Mouse (Mus musculus): ENCODE measurements around the gene Otop1.

Otop1 gene

DNA sequence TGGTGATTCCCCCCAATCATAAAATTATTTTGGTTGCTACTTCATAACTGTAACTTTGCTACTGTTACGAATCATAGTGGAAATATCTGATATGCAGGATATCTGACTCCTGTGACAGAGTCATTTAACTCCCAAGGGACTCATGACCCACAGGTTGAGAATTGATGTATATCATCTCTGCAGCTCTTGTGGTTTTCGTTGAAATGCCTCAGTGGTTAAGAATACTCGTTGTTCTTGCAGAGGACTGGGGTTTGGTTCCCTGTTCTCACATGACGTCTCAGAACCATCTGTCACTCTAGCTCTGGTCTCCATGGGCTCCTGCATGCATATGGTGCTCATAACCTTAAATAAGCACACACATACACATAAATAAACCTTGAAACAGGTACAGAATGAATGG is 57.6 kb downstream of the Otop1 start:
- Histone ChIP-seq H3K27me3 (ENCODE audit: control insufficient read depth, insufficient read depth, low read length, poor library complexity, severe bottlenecking) (no peaks in the 10 kb centered on the region), H3K36me3 (ENCODE audit: control insufficient read depth, insufficient read depth, low read length, poor library complexity, severe bottlenecking) (no peaks in the 10 kb centered on the region)
- peak; percentile 65 for DNase-seq (ENCODE audit: low read depth, low spot score)

DNA sequence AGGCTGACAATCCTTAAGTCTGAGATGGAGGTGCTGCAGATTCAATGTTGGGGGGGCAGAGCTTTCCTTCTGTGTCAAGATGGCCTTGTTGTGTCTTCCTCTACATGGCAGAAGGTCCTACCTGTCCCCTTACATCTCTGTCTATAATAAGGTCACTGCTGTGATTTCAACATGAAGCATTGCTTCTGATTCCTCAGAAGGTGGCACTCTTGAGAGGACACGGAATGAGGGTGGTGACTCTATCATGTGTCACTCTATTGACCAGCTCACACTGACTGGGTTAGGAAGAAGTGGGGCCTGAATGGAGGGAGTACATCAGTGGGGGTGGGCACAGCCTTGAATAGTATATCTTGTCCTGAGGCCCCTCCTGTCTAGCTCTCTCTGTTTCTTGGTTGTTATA is 58.8 kb downstream of the Otop1 start:
- no peaks in the 10 kb centered on the region for H3K27me3 ChIP-seq (ENCODE audit: control insufficient read depth, insufficient read depth, low read length, poor library complexity, severe bottlenecking)
- H3K36me3 ChIP-seq (ENCODE audit: control insufficient read depth, insufficient read depth, low read length, poor library complexity, severe bottlenecking) = no peaks in the 10 kb centered on the region
- DNase-seq (ENCODE audit: low read depth, low spot score) = no peak

DNA sequence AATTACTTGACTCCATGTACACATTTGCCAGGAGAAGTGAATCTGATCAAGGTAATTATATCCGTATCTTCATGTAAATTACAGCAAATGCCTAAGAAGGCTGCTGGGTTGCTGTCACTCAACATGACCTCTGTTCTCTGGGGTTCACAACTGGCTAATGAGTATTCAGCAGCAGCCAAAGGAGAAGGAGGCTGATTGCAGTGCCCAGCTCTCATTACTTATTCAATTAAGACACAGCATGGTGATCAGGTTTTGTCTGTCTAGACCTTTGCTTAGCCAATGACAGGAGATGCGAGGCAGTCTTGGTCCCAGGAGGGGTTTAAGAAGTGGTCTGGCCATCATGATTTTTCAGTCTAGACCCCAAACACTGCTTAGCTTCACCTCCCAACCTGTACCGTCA is 67.3 kb downstream of the Otop1 start:
- Histone ChIP-seq H3K36me3 (ENCODE audit: control insufficient read depth, insufficient read depth, low read length, poor library complexity, severe bottlenecking) (no peaks in the 10 kb centered on the region), H3K27me3 (ENCODE audit: control insufficient read depth, insufficient read depth, low read length, poor library complexity, severe bottlenecking) (no peaks in the 10 kb centered on the region)
- no peak for DNase-seq (ENCODE audit: low read depth, low spot score)

DNA sequence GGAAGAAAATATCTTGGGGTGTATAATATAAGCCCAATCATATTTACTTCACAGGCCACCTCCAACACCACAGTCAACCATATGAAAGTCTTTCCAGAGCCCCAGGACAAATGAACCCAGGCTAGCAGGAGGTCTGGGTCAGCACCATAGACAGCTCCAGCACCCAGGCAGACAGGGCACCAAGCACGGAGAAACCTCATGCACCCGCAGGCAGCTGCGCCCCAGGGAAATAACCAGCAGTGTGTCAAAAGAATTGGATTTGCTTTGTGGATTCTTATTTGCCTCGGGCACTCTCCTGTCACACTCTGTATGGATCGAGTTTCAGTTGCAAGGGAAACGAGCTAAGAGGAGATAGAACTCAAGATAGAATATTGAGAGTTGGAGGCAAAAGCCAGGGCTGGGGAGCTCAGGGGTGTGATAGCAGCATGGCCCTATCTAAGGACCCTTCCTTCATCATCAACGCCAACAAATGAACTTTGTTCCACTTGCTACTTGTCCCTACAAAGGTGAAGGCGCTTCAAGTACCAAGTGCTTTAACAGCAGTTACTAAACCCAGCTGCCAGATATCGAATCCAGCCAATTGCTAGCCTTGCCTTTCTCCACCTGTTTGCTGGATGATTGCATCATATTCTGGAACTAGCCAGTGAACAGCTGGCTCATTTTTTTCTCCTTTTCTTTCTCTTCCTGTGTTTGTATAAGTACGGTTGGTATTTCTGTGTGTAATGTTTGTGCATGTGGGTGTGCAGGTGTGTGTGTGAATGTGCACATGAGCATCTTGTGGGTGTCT is 71.1 kb downstream of the Otop1 start:
- peak; percentile 11 for DNase-seq (ENCODE audit: low read depth, low spot score)
- Histone ChIP-seq H3K36me3 (ENCODE audit: control insufficient read depth, insufficient read depth, low read length, poor library complexity, severe bottlenecking) (no peaks in the 10 kb centered on the region), H3K27me3 (ENCODE audit: control insufficient read depth, insufficient read depth, low read length, poor library complexity, severe bottlenecking) (no peaks in the 10 kb centered on the region)

DNA sequence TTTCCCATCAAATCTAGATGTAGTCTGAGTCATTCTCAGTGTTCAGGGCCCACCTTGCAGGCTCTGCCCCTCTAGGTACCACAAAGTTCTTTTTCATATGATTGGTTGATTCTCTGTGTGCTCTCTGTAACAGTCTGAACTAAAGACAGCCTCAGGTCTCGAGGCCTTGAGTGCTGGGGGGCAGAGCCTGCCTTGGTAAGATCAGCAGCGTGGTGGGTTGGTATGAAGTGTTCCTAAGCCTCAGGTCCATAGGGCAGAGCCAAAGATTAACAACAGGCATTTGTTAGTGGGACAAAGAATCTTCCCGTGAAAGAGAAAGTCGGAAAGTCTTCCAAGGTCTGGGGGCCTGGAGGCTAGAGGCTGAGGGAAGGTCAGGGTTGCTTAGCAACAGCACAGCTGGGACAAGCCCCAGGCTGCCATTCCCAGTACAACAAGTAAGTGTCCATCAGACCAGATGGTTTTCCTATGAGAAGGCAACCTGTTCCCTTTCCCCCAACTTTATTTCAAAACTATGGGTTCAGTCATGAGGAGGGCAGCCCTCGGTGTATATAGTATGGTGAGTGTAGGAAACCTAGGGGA is 74.7 kb downstream of the Otop1 start:
- DNase-seq (ENCODE audit: low read depth, low spot score) = no peak
- Histone ChIP-seq H3K36me3 (ENCODE audit: control insufficient read depth, insufficient read depth, low read length, poor library complexity, severe bottlenecking) (no peaks in the 10 kb centered on the region), H3K27me3 (ENCODE audit: control insufficient read depth, insufficient read depth, low read length, poor library complexity, severe bottlenecking) (no peaks in the 10 kb centered on the region)

Measured in splenic B cell, adult 2 months (primary cell).